Mouse (Mus musculus) lung, postnatal 0 days (tissue): Measurements from ENCODE around the gene Olfr690.

ENCODE experiments used
- CTCF ChIP-seq: IDR thresholded peaks from 2 replicates; pipeline ENCODE4 v1.5.1; 2016; ENCODE audit warnings: antibody characterized with exemption, mild to moderate bottlenecking
- EP300 ChIP-seq: IDR thresholded peaks from 2 replicates; pipeline ENCODE4 v1.6.1; 2016; ENCODE audit warnings: antibody characterized with exemption, mild to moderate bottlenecking, control low read depth

DNA sequence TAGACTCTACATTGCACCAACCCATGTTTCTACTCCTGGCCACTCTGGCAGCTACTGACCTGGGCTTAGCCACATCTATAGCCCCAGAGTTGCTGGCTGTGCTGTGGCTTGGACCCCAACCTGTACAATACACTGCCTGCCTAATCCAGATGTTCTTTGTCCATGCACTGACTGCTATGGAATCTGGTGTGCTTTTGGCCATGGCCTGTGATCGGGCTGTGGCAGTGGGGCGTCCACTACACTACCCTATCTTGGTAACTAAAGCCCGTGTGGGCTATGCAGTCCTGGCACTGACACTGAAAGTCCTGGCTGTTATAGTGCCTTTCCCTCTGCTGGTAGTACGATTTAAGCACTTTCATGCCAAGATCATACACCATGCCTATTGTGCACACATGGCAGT lies 34.6 kb upstream of the Olfr690 start:
- TF ChIP-seq CTCF (no peak), EP300 (no peak)
